Mouse (Mus musculus) embryo, embryonic 10 days (tissue): Measurements from ENCODE around the gene Mgat4e.
A peak's percentile ranks its signal among the peaks of the same experiment; 100 is the strongest.
"Not testable (repeated sequence)": the region's sequence is repeated elsewhere in the genome, so short reads cannot be mapped to it uniquely, and the experiment has no call there.

Source experiments
- DNase-seq: peaks from one replicate; pipeline ENCODE4 v3.0.0-alpha.2; 2015; ENCODE audit warnings: low spot score

Mgat4e gene

DNA sequence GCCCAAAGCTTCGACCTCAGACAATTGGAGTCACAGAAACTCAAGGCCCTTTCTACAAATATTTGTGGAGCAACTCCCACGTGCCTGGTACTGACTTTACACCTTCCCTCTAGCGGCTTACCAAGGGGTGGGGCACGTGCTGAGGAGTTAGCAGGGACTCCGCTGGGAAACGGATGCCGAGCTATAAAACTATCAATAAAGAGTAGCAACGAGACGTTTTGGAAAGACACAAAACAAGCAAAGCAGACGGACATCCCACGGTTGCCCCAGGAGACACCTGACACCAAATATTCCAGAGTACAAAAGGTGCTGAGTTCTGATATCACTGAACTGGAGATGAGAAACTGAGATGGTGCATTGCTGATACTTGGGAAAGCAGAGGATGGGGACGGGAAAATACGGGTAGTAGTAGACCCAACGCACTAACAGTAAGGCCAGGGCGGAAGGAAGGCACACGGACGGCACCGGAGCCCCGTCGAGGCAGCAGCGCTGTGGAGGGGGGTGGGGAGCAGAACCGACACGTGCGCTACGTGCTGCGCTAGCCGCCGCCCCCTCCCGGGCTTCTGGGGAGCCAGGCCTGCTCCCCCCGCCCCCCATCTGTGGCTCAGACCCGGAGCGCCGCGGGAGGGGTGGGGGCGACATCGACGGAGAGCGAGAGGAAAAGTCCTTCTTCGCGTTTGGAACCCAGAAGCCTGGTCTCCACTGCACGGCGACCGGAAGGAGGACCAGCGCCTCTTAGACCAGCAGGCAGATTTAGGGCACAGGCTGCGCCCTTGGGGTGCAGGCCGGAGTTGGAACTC lies 6.6 kb upstream of the Mgat4e start:
- DNase-seq, result peak; percentile 53

DNA sequence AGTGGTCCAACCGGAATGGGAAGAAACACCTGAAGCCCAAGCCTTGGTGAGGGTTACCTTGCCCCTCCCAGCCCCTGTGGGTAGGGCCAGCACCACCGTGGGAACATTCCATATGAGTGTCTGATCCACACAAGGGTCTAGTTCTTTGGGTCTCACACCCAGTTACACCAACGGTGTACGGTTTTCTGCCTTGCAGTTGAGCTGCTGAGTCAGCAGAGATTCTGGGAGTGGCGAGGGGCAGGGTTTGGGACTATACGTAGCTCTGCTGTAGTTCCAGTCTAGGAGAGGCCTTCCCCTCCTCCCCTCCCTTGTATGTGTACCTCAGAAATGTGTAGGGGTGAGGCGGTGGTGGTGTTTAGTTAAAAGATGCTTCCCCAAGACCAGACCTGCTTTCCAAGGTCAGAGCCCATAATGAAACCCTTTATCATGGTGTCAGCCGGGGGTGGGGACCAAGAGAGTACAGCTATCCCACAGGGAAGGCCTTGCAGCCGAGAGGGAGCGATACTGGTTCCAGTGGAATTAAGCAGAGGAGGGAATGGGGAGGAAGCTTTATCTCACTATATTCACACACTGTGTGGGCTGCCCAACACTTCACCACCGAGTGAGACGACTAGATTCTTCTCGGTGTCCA lies 5.9 kb upstream of the Mgat4e start:
- DNase-seq, result peak; percentile 36

DNA sequence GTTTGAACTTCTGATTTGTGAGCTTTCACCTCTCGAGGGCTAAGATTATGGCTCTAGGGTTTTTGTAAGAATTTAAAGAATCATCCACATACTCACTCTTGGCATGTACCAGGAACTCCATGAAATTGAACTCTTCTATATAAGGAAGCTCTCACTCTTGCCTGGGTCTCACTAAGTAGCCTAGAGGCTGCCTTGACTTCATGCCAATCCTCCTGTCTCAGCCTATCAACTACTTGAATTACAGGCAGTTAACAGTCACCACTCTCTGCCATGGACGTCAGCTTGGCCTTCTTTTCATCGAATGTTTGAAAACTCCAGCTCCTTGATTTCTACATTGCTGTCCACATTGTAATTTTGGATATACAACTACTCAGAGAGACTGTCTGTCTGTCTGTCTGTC lies 2.9 kb upstream of the Mgat4e start:
- DNase-seq, result no peak

DNA sequence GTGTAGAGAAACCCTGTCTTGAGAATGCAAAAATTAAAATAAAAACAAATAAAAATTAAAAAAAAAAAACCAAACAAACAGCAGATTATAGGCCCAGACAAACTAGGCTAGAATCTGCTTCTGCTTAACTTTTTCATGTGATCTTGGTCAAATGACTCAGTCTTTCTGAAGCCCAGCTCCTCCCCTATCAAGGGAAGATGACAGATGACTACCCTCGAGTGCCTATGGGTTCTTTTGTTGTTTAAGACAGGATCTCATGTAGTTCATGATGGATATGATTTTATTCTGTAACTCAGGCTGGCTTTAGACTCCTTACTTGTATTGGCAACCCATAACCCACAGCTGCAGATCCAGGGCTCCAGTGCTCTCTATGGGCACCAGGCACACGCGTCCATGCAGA lies 2.4 kb upstream of the Mgat4e start:
- DNase-seq, result no peak

DNA sequence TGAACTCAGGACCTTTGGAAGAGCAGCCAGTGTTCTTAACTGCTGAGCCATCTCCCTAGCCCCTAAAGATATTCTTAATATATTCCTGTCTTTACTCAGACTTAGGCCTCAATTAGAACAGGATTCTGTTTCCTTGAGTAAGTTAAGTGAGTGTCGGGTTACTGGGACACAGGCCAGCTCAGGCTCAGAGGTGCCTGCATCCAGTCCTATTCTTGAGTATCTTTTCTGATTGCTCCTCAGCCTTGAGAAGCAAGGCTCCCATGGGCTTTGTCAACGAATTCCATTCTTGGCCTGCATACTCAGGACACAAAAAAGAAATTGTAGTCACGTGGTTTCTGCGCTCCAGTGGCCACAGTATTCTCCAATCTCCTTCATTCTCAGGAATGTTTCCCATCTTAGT lies 1.3 kb downstream of the Mgat4e start:
- DNase-seq, result no peak

DNA sequence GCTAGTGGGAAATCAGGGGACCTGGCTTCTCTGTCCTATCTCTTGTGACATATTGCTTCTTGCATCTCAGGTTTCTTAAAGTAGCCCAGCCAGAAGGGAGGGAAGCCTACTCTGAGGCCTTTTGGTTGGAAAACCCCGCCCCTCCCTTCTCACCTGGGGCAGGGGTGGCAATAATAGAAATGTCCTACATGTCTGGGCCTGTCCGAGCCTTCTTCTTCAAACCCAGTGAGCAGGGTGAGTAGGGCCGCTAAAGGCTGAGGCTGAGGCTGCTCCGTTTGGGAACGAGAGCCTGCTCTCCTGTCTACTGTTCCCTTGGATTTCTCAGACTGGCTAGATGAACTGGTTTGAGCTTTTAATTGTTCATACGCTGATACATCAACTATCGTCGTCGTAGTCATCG lies 8.9 kb downstream of the Mgat4e start:
- DNase-seq, result no peak

DNA sequence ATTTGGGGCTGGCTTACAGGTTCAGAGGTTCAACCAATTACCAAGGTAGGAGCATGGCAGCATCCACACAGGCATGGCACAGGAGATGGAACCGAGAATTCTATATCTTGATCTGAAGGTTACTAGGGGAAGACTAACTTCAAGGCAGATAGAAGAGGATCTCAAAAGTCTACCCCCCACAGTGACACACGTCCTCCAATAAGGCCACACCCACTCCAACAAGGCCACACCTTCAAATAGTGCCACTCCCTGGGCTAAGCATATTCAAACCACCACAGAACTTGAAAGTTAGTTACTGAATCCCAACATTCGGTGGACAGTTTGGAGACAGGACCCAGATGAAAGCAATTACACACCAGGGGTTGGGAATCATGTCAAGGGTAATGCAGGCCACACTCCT lies 14.0 kb downstream of the Mgat4e start:
- no peak for DNase-seq

DNA sequence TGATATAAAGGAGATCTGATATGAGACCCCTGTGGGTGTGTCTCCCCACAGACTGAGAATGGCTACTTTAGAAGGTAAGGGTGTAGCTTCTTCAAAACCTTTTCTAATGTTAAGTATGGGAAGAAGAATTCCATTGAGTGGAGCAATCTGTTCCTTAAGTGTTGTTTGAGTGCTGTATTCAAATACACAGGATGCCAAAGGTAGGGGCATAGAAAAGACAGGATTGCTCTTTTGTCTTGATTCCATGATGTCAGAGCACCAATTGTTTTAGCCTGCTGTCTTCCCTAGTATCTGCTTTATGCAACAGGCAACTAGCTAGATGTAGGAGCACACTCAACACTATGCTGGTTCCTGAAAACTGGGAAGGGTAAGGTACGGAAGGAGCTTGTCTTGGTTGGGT lies 14.4 kb downstream of the Mgat4e start:
- no peak for DNase-seq

DNA sequence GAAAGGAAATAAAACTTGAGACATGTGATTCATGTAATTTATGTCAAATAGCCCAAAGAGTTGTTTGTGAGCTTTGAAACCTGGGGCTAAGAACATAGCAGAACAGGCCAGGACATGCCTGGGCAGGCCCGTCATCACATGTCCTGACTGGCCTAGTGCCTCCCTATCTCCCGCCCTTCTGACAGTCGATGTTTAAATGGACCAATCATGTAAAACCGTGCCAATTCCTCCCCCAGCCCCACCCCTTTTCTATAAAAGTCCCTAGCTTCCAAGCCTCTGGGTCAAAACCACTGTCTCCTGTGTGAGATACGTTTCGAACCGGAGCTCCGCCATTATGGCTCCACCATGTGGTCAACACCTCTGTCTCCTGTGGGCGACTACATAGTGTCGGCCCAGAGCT lies 15.8 kb downstream of the Mgat4e start:
- DNase-seq, result not testable (repeated sequence)

DNA sequence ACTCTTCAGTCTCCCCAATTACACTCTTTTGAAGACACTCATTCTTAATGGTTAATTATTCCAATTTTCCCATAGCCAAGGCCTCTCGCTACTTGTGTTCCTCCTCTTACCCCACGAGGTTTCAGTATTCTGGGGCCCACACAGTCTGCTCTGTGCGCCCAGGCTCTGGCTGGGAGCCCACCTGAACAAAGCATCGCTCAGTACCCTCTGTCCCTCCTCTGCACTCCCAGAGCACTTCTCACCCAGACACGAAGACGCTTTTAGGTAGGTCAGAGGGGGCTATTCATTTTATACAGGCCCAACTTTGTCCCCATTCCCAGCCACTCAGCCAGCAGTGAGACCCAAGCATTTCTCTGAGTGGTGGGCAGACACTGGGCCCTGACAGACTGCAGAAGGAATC lies 18.9 kb downstream of the Mgat4e start:
- DNase-seq, result no peak

DNA sequence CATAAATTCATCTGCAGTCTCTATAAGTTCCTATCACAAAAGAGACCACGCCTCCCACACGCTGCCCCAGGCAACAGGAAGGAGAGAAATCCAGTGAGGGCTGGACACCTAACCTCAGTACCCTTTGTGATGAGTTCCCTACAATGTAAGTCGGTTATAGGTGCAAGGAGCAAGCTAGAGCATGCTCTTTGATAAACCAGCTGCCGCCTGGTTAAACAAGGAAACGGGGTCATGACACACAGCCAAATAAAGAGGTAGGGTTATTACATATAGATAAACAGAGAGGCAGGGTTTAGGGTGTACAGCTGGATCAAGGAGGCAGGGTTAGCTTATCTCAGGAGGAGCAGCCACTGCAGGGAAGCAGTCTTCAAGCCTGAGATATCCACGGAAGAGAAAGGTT lies 22.7 kb downstream of the Mgat4e start:
- DNase-seq, result no peak

DNA sequence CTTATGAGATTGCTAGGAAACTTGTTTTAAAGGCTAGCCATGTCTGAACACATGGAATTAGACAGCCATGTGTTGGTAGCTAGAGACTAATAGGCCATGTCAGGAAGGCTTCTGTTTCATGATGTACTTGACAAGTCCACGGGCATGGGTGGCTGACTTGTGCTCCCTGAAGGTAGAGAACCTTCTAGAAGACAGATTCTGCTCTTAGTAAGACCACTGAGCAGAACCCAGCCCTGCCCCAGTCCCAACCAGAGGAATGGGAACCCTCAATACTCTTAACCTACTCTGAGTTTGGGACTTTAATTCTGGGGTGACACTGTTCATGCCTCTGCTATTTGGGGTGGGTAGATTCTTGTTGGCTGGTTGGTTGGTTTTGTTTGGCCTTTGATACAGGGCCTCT lies 24.5 kb downstream of the Mgat4e start:
- DNase-seq, result no peak

DNA sequence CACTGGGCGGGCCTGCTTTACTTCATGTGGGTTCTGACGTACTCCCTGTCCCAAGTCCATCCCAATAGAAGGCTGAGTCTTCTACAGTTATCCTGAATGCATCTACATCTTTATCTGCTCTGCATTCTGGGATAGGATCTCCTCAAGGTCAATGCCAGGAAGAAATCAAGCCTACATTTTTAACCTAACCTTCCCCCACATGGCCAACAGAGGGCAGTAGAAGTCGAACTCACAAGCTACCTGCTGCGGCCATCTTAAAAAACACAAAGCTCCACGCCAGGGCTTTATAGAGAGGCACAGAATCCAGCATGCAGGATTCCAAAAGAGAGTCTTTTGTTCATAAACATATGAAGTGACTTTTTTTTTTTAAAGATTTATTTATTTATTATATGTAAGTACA lies 25.1 kb downstream of the Mgat4e start:
- peak; percentile 19 for DNase-seq

DNA sequence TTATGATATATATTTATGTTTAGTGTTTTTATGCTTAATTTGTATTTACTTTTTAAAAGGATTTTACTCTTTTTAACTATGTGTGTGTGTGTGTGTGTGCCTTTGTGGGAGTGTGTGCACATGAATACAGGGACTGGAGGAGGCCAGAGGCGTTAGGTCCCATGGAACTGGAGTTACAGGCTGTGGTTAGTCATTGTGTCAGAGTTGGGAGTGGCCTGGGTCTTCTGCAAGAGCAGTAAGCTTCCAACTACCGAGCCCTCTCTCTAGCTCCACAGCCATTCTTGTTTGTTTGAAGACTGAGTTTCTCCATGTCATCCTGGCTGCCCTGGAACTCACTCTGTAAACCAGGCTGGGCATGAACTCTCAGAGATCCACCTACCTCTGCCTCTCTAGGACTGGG lies 27.2 kb downstream of the Mgat4e start:
- no peak for DNase-seq

DNA sequence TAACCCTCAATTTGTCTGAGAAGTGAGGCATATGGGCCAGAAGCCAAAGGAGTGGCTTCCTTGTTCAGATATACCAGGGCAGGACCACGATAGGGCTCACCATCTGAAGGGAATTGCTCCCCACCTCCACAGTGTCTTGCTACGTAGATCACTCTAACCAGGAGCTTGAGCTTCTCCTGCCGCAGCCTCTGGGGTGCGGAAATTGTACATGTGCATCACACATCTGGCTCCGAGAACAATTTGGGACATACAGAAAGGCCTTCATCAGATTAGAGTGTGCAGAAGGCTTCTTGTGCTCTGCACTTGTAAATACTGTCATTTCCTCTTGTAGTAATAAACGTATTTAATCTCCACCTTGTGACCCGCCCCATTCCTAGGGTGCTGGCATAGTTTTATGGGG lies 28.3 kb downstream of the Mgat4e start:
- no peak for DNase-seq

DNA sequence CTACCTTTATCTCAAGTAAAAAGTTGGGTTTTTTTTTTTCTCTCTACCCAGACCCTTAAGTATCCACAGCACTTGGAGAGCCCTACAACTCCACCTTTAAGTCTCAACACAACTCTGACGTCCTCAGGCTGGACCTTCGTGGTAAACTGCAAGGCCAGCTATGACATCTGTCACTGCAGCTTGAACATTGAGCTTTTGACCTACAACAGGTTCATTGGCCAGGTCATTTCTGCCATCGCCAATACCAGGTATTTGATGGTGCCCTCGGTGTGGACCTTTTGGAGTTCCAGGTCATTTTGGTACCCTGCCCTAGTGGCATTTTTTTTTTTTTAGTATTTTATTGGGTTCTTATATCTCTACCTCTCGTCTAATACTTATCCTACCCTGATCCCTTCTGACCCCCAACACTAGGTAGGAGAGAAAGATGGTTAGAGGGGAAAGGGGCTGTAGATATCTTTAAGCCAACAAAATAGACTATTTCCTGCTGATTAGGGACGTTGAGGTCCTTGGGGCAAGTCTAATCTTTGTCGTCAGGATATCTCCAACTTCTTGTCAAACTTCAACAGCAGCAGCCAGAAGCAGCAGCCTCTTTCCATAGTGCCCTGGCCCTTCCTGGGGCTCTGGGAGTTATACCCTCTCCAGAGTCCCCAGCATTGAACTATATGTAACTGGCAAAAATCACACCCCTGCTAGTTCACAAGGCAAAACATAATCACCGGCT lies 29.3 kb downstream of the Mgat4e start:
- no peak for DNase-seq

DNA sequence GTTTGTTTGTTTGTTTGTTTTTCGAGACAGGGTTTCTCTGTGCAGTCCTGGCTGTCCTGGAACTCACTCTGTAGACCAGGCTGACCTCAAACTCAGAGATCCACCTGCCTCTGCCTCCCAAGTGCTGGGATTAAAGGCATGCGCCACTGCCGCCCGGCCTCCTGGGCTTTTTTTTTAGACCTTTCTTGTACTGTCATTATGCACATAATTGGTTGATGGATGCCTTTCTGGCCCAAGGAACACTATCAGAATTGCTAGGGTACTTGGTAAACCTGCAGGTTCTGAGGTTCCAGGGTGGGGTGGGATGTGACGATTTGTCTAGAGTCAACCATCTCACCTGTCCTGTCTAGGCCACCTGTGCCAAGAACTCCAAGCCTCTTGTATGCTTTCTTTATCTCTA lies 30.3 kb downstream of the Mgat4e start:
- DNase-seq, result not testable (repeated sequence)

DNA sequence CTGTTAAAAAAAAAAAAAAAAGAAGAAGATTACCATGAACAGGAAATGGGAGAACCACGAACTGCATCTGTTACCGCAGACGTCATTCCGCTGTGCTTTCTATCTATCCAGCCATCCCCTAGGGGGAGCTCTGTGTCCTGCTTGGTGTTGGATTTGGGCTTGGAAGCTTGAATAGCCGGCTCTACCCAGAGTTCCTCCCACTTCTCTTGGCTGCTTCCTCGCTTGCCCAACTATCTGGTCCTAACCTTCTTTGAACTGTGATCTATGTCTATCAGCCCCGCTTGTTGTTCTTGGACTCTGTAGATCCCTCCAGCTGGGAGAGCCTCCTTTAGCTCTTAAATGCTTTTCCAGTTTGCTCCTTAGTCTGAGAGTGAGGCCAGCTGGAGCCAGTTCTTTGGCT lies 30.8 kb downstream of the Mgat4e start:
- DNase-seq, result peak; percentile 91

DNA sequence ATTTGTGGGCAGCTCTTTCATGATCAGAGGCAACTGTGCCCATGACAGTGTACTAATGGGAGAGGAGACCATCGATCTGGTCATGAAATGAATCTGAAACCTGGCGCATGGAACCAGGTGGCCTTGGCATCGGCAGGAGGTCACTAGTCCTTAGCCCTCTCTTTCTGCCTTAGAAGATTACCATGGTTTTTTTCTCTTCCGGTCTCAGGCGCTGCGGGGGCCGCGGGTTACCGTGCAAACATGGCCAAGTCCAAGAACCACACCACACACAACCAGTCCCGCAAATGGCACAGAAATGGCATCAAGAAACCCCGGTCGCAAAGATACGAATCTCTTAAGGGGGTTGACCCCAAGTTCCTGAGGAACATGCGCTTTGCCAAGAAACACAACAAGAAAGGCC lies 31.6 kb downstream of the Mgat4e start:
- DNase-seq, result not testable (repeated sequence)

DNA sequence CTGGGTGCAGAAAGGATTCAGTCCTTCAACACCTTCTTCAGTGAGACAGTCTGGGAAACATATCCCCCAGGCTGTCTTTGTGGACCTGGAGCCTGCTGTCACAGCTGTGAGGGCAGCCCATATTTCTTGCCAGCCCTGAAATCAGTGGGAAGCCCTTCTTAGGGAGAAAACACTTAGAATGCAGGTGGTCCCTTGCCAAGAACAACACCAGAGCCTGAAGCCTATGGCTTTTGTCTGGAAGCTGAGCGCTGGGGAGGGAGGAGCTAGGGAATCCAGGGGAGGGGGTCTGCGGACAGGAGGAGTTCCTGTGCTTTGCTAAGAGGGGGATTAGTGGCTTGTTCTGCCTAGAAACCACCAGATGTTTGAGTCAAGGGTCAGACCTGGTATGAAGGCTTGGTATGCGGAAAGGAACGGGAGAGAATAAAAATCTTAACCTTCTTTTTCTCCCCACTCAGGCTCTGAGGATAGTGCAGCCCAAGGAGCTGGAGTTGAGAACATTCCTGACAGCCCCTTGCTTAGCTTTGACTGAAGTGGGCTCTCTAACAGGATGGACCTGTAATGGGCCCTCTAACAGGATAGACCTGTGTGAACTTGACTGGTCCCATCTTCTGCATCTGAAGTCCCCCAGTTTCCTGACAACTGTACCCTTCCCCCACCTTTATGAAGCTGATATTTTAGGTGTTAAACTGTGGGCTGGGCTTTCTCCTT lies 32.8 kb downstream of the Mgat4e start:
- peak; percentile 71 for DNase-seq

DNA sequence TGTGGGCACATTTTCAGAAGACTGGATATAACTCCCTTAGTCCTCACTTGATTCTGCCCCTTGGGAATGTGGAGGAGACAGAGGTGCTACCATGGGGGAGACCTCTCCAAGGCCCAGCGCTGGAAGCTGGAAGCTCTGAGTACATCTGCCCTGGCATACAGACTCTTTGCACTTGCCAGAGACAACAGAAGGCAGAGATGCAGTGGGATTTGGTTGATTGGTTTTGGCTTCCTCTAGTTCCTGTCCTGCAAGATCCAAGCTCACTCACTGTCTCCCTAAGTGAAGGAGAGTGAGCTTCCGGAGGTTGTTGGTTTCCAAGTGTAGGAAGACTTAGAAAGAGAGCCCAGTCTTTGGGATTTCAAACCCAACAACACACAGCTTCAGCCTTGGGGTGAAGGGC lies 33.6 kb downstream of the Mgat4e start:
- DNase-seq, result no peak

DNA sequence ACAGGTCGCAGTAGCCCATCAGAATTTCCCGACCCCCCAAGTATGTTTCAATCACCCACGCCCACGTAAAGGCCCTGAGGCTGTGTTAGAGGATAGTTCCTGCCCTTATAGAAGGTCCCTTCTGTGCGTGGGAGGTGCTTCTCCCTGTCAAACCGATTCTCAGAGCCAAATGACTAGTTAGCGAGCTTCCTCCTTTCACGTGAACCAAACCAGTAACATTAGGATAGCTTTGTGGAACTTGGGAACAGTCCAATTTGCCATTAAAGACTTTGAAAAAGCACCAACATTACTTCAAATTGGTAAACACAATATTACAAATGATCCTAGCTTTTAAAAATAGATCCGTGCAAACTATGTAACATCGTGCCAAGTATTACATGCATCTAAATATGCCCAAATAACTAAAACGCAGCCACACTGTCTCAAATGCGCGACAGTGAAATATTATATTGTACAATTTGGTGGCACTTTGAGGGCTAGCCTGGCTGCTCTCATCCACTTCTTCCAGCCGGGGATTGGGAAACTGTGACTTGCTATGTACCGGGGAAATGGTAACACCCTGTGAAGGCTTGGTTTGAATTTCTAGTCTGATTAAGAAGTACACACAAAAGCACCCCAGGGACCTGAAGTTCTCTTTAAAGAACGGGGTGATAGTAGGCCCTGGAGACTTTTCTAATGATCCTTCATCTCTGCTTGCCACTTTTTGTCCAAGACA lies 35.4 kb downstream of the Mgat4e start:
- DNase-seq, result no peak
